Mouse (Mus musculus) embryonic facial prominence, embryonic 12.5 days (tissue): Measurements from ENCODE around the gene Gm5483. TPM values are rescaled to one million over a fixed set of nuclear protein-coding genes. Genes with fewer than 3 reads are reported as not detected.

Source experiments
- polyA plus RNA-seq: library from polyadenylated mRNA; unstranded; fragments of >200 nt; fragmentation: Nextera tagmentation; extraction: Ambion mirVana; gene quantifications from 2 replicates; pipeline ENCODE4 v1.2.1, GENCODE M21; 2016

Gene Gm5483
- polyA plus RNA-seq, 1 experiment from 2014 or later = 2.9 TPM

Other genes starting within 250 kb of the Gm5483 start
- 3.2 and 4.1 TPM in 2 replicates for gene Parp9, start 245.7 kb upstream of the Gm5483 start, polyA plus RNA-seq
- gene Dtx3l, start 245.1 kb upstream of the Gm5483 start, polyA plus RNA-seq = 2.2 and 3.0 TPM in 2 replicates
- 53.6 and 55.5 TPM in 2 replicates for gene Kpna1, start 205.5 kb upstream of the Gm5483 start, polyA plus RNA-seq
- gene Wdr5b, start 143.0 kb upstream of the Gm5483 start, polyA plus RNA-seq = 14.1 and 14.2 TPM in 2 replicates
- gene Fam162a, start 112.6 kb upstream of the Gm5483 start, polyA plus RNA-seq = 311 and 320 TPM in 2 replicates
- 86.1 and 88.3 TPM in 2 replicates for gene Ccdc58, start 112.5 kb upstream of the Gm5483 start, polyA plus RNA-seq
- gene Csta1, start 53.0 kb upstream of the Gm5483 start, polyA plus RNA-seq = 0.10 TPM in 1 of 2 replicates, not detected in the other
- gene Stfa2l1, start 27.4 kb upstream of the Gm5483 start, polyA plus RNA-seq = 1.9 TPM in 1 of 2 replicates, not detected in the other
- not detected in 2 replicates for gene Gm5416, start 26.2 kb downstream of the Gm5483 start, polyA plus RNA-seq
- 0.99 TPM in 1 of 2 replicates, not detected in the other for gene 2010005H15Rik, start 37.3 kb downstream of the Gm5483 start, polyA plus RNA-seq
- 5.2 and 5.5 TPM in 2 replicates for gene Stfa1, start 92.7 kb downstream of the Gm5483 start, polyA plus RNA-seq
- gene BC117090, start 150.1 kb downstream of the Gm5483 start, polyA plus RNA-seq = not detected in 2 replicates
- 4.3 and 6.6 TPM in 2 replicates for gene BC100530, start 183.5 kb downstream of the Gm5483 start, polyA plus RNA-seq
- 0.79 TPM in 1 of 2 replicates, not detected in the other for gene Stfa2, start 224.2 kb downstream of the Gm5483 start, polyA plus RNA-seq